Mouse (Mus musculus) G1E (cell line): ENCODE measurements around the gene Ppp1r1a.

Source experiments
- CTCF ChIP-seq: IDR thresholded peaks from 2 replicates; pipeline ENCODE4 v1.5.1; 2012; ENCODE audit warnings: low read depth, low read length, inconsistent platforms, mixed read lengths
- GATA1 ChIP-seq: IDR thresholded peaks from 2 replicates; pipeline ENCODE4 v1.6.1; 2012; ENCODE audit warnings: borderline replicate concordance, low read length, inconsistent platforms, mixed read lengths
- GATA2 ChIP-seq: IDR thresholded peaks from 2 replicates; pipeline ENCODE4 v1.6.1; 2012; ENCODE audit warnings: low read depth, low read length, inconsistent platforms, borderline replicate concordance
- POLR2AphosphoS5 ChIP-seq: IDR thresholded peaks from 2 replicates; pipeline ENCODE4 v1.6.1; 2012; ENCODE audit warnings: low read depth, low read length, inconsistent platforms; ENCODE audit not compliant: insufficient replicate concordance

GRCm38 (mm10) chr15:103503251-103503600 lies 34.6 kb downstream of the Ppp1r1a start:
- TF ChIP-seq CTCF (no peak), GATA1 (no peak), POLR2AphosphoS5 (no peak), GATA2 (no peak)
